Mouse (Mus musculus) forebrain, embryonic 10.5 days (tissue): ENCODE measurements around the gene Omt2a. TPM values are rescaled to one million over a fixed set of nuclear protein-coding genes. Genes with fewer than 3 reads are reported as not detected.
A peak's percentile ranks its signal among the peaks of the same experiment; 100 is the strongest.
"Not testable (repeated sequence)": the region's sequence is repeated elsewhere in the genome, so short reads cannot be mapped to it uniquely, and the experiment has no call there.

Experiments used
- DNase-seq: peaks from one replicate; pipeline ENCODE4 v3.0.0-alpha.2; 2017; ENCODE audit warnings: low spot score; ENCODE audit errors: extremely low spot score
- H3K27ac ChIP-seq: fragments of 300-500 bp; sonication (generic); 2 replicates; pipeline ENCODE4 v1.5.1; 2016; ENCODE audit warnings: mild to moderate bottlenecking
- H3K27me3 ChIP-seq: fragments of 300-500 bp; sonication (generic); 2 replicates; pipeline ENCODE4 v1.6.1; 2016; ENCODE audit warnings: mild to moderate bottlenecking; ENCODE audit not compliant: poor library complexity, severe bottlenecking
- H3K36me3 ChIP-seq: fragments of 300-500 bp; sonication (generic); replicated peaks from 2 replicates; pipeline ENCODE4 v1.6.1; 2016; ENCODE audit warnings: mild to moderate bottlenecking, moderate library complexity
- H3K4me1 ChIP-seq: fragments of 300-500 bp; sonication (generic); 2 replicates; pipeline ENCODE4 v1.6.1; 2016
- H3K4me3 ChIP-seq: fragments of 300-500 bp; sonication (generic); 2 replicates; pipeline ENCODE4 v1.5.1; 2016; ENCODE audit warnings: mild to moderate bottlenecking, moderate library complexity
- H3K9me3 ChIP-seq: fragments of 300-500 bp; sonication (generic); 2 replicates; pipeline ENCODE4 v1.6.1; 2016; ENCODE audit warnings: mild to moderate bottlenecking, moderate library complexity
- WGBS: fragments of 180-500 bp; shearing (Covaris S2); methylation state at CpG from one replicate; pipeline ENCODE4 v1.1.7; 2016; 5-methylcytosine and 5-hydroxymethylcytosine counted together
- polyA plus RNA-seq: library from polyadenylated mRNA; unstranded; fragments of >200 nt; fragmentation: Nextera tagmentation; extraction: Ambion mirVana; gene quantifications from 2 replicates; pipeline ENCODE4 v1.2.1, GENCODE M21; 2016

The Omt2a gene
- polyA plus RNA-seq, 1 experiment from 2014 or later: not detected

DNA sequence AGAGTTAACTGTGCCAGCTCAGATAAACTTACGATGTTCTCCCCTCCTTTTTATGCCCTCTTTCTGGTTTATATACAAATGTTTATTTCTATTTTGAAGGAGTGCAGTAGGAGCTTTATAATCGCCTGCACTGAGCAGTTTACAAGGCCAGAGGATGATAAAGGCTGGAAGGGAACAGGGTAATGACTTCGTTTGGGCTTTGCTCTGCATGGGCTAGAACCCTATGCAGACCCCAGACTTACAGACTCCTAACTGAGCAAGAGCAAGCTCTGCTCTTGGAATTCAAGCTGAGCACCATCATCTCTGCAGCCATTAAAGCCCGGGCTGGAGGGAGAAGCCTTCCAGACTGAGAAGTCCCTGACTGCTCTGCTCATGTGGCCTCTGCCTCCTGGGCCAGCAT is 30.6 kb upstream of the Omt2a start:
- not testable (repeated sequence) for H3K9me3 ChIP-seq, H3K4me3 ChIP-seq, H3K27me3 ChIP-seq, H3K36me3 ChIP-seq, DNase-seq, H3K4me1 ChIP-seq, H3K27ac ChIP-seq
- WGBS: 73% methylated on average over 4 of the region's 4 CpGs

DNA sequence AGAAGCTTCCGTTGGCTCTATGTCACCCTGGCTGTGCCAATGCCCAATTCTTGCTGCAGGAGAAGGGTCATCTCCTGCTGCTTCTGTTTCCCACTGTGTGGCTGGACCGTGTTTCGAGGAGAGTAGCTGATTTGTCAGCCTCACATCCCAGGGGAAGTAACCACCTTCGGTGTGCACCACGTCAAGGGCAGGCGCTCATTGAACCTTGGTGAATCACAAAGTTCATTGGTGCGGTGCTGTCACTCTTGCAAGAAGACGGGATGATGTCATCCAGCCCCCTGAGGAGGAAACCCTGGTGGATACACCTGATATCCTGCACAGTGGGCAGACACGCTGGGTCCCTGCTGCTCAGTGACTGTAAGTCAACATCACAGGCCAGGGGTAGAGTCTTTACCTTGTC is 28.5 kb upstream of the Omt2a start:
- H3K36me3 ChIP-seq, H3K27me3 ChIP-seq, H3K4me1 ChIP-seq, H3K27ac ChIP-seq, H3K4me3 ChIP-seq, DNase-seq, H3K9me3 ChIP-seq: not testable (repeated sequence)
- 89% methylated on average over 9 of the region's 9 CpGs for WGBS

DNA sequence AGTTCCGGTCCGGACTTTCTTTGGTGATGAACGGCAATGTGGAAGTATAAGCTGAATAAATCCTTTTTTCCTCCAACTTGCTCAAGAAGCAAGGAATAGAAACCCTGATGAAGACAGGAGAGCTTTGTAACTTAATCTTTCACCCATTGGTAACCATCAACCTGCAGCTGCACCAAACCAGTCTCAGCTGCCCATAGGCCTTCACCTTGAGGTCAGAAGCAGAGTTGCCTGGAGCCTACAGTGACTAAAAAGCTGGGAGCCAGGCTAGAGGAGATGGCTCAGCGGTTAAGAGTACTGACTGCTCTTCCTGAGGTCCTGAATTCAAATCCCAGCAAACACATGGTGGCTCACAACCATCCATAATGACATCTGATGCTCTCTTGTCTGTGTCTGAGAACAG is 27.9 kb upstream of the Omt2a start:
- H3K4me1 ChIP-seq, H3K27me3 ChIP-seq: not testable (repeated sequence)
- 95% methylated on average over 4 of the region's 4 CpGs for WGBS

DNA sequence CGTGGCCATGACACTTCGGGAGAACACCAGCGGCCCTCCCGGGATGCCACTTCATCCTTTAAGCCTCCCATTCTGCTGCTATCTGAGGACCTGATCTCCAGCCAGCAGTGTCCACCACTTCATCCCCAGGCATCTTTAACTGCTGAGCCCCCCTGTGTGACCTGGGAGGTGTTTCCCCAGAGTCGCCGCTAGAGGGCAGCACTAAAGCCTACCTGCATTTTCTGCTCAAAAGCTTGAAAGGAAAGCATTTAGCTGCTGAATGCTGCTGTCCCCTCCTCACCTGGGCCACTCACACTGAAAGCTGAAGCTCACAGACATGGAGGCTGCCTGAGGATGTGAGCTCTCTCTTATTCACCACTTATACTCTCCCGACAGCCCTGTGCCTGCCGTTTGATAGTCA is 25.7 kb upstream of the Omt2a start:
- WGBS: 13% methylated on average over 8 of the region's 8 CpGs
- not testable (repeated sequence) for H3K36me3 ChIP-seq, H3K9me3 ChIP-seq, H3K4me3 ChIP-seq, H3K27me3 ChIP-seq, H3K4me1 ChIP-seq, H3K27ac ChIP-seq
- DNase-seq: peak; percentile 72

More for the DNA sequence above, 27.9 kb upstream of the Omt2a start:
- H3K36me3 ChIP-seq, H3K4me3 ChIP-seq, H3K9me3 ChIP-seq, DNase-seq, H3K27ac ChIP-seq: not testable (repeated sequence)

DNA sequence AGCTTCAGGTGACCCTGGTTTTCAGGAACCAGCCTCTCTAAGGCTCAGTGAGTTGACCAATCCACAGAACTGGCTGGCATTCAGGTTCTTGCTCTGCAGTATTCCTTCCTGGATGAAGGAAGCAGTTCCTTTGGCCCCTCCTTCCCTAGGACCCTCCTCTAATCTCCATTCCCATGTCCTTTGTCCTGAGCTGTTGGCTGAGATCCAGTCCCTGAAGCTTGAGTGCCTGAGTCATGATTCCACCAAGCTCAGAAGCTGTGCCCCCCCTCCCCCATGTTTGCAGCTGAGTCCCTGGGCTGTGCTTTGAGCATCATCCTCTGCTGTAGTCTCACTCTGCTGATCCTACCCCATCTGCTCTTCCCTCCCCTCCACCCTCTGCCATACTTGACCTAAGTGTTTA is 22.5 kb upstream of the Omt2a start:
- not testable (repeated sequence) for DNase-seq, H3K4me1 ChIP-seq, H3K27me3 ChIP-seq, H3K9me3 ChIP-seq, H3K36me3 ChIP-seq, H3K27ac ChIP-seq, H3K4me3 ChIP-seq

DNA sequence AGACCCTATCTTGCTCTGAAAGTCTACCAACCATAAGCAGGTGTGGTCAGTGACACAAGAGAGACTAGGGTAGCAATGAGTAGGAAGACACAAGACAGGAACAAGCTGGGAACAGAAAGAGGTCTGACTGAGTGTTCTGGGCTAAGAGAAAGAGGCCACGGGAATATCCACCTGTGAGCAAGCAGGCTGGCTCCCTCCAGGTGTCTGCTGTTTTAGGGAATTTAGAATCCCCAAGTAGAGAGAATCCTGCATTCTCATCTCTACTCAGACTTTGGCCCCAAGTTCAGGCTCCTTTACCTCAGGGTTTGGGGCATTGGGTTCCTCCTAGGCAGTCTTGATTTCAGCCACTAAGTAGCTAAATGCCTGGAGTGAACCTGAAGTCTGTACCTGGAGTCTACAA is 12.7 kb upstream of the Omt2a start, which contains the start of gene Omt2b:
Omt2b (plus strand) TSS at position 301 of the 400 bp plus-strand sequence.
- not testable (repeated sequence) for H3K27me3 ChIP-seq, H3K27ac ChIP-seq, H3K4me1 ChIP-seq, H3K4me3 ChIP-seq, H3K9me3 ChIP-seq, H3K36me3 ChIP-seq, DNase-seq
- WGBS: 71% methylated on average over 1 of the region's 1 CpGs

DNA sequence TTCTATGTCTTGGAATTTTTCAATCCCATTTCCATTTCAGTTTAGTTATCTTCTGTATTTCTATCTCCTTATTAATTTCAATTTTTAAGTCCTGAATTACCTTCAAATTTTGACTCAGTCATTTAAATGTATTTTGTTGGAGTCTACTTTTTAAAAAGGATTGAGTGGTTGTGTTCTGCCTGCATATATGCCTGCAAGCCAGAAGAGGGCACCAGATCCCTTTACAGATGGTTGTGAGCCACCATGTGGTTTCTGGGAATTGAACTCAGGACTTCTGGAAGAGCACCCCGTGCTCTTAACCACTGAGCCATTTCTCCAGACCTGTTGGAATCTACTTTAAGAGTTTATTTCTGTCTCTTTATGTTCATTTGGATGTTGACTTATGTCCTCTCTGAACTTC is 4.9 kb upstream of the Omt2a start:
- Histone ChIP-seq H3K4me3 (no peak overlapping the region), H3K4me1 (no peaks in the 10 kb centered on the region), H3K27me3 (no peaks in the 10 kb centered on the region), H3K27ac (no peak overlapping the region), H3K9me3 (no peaks in the 10 kb centered on the region), H3K36me3 (no peaks in the 10 kb centered on the region)
- WGBS: 35% methylated on average over 1 of the region's 1 CpGs
- no peak for DNase-seq

DNA sequence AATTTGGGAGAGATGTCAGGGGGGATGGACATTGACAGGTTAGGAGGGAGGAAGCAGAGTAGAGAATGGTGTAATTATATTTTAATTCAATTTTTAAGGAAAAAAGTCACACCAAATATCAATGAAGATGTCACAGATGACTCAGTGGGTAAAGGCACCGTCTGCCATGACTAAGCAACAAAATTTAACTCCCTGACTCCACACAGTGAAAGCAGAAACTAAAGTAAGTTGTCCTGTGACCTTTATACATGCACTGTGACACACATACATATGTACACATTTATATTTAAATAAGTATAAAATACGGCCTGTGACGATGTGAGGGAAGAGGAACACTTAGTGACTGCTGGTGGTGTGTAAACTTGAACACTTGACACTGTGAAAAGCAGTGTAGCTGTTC is 6.5 kb downstream of the Omt2a start:
- not testable (repeated sequence) for H3K27ac ChIP-seq, H3K27me3 ChIP-seq, H3K4me3 ChIP-seq, H3K36me3 ChIP-seq, DNase-seq, H3K4me1 ChIP-seq, H3K9me3 ChIP-seq
- WGBS: 88% methylated on average over 3 of the region's 3 CpGs

DNA sequence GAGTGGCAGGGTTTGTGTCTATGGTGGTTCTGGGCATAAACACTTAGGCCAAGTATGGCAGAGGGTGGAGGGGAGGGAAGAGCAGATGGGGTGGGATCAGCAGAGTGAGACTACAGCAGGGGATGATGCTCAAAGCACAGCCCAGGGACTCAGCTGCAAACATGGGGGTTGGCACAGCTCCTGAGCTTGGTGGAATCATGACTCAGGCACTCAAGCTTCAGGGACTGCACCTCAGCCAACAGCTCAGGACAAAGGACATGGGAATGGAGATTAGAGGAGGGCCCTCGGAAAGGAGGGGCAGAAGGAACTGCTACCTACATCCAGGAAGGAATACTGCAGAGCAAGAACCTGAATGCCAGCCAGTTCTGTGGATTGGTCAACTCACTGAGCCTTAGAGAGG is 15.5 kb downstream of the Omt2a start:
- H3K4me1 ChIP-seq, H3K36me3 ChIP-seq, H3K4me3 ChIP-seq, H3K9me3 ChIP-seq, H3K27ac ChIP-seq, DNase-seq, H3K27me3 ChIP-seq: not testable (repeated sequence)
- WGBS: 78% methylated on average over 1 of the region's 1 CpGs

DNA sequence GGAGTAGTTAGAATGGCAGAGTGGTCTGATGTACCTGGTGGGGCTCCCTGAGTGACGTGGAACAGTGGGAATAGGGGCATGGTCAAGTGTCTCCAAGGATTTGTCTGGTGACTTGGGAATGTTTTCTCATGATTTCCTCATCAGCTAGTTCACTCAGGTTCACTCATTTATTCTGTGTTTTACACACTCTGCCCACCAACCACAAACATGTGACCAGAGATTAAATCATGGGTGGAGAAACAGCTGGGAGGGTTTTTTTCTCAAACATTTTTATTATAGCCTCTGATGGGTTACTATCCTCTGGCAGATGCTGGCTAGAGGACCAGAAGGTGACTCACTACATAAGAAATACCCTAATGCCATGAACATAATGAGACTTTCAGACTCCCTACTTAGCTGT is 16.4 kb downstream of the Omt2a start:
- no peak for DNase-seq
- Histone ChIP-seq H3K36me3 (no peaks in the 10 kb centered on the region), H3K27ac (no peak overlapping the region), H3K27me3 (no peaks in the 10 kb centered on the region), H3K9me3 (no peaks in the 10 kb centered on the region), H3K4me3 (no peak overlapping the region), H3K4me1 (no peaks in the 10 kb centered on the region)
- WGBS: 84% methylated on average over 1 of the region's 1 CpGs

DNA sequence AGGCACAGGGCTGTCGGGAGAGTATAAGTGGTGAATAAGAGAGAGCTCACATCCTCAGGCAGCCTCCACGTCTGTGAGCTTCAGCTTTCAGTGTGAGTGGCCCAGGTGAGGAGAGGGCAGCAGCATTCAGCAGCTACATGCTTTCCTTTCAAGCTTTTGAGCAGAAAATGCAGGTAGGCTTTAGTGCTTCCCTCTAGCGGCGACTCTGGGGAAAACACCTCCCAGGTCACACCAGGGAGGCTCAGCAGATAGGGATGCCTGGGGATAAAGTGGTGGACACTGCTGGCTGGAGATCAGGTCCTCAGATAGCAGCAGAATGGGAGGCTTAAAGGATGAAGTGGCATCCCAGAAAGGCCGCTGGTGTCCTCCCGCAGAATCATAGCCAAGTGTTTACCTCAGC is 18.5 kb downstream of the Omt2a start:
- H3K4me1 ChIP-seq, H3K9me3 ChIP-seq, H3K36me3 ChIP-seq, H3K27me3 ChIP-seq, H3K4me3 ChIP-seq, H3K27ac ChIP-seq: not testable (repeated sequence)
- 17% methylated on average over 6 of the region's 6 CpGs for WGBS
- DNase-seq: peak; percentile 56

DNA sequence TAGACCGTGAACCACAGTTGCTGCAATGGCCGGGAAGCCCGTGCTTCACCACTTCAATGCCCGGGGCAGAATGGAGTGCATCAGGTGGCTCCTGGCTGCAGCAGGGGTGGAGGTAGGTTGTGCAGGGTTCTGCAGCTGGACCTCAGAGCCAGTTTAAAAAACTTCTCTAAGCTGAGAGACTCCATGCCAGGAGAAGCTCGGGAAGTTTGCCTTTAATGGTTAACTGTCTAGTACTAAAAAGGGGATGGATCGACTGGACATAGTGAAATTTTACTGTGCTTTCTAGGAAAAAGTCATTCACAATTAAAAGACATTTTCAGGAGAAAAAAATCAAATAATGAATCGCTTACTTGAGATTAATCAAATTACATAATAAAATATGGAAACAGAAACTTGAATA is 19.8 kb downstream of the Omt2a start:
- not testable (repeated sequence) for H3K4me1 ChIP-seq, DNase-seq, H3K36me3 ChIP-seq, H3K27ac ChIP-seq, H3K27me3 ChIP-seq, H3K4me3 ChIP-seq, H3K9me3 ChIP-seq
- WGBS: 70% methylated on average over 7 of the region's 7 CpGs

DNA sequence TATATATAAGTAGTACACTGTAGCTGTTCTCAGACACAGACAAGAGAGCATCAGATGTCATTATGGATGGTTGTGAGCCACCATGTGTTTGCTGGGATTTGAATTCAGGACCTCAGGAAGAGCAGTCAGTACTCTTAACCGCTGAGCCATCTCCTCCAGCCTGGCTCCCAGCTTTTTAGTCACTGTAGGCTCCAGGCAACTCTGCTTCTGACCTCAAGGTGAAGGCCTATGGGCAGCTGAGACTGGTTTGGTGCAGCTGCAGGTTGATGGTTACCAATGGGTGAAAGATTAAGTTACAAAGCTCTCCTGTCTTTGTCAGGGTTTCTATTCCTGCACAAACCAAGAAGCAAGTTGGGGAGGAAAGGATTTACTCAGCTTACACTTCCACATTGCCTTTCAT is 20.9 kb downstream of the Omt2a start:
- not testable (repeated sequence) for H3K27me3 ChIP-seq, DNase-seq, H3K4me3 ChIP-seq, H3K36me3 ChIP-seq, H3K9me3 ChIP-seq, H3K4me1 ChIP-seq, H3K27ac ChIP-seq
- WGBS: 83% methylated on average over 1 of the region's 1 CpGs

DNA sequence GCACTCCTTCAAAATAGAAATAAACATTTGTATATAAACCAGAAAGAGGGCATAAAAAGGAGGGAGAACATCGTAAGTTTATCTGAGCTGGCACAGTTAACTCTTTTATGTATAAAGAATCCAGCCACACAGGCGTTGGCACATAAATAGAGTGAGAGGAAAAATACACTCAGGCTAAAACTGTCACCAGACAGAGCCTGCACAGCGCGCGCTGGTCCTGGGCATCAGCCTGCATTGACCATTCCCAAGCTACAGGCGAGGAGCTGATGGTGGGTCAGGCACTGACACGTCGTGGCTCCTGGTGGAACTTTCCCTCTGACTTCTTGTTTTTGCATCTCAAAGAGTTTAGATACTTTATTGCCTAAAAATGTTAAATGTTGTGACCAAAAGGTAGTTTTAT is 22.1 kb downstream of the Omt2a start:
- not testable (repeated sequence) for H3K4me3 ChIP-seq, H3K4me1 ChIP-seq, H3K9me3 ChIP-seq, DNase-seq, H3K27me3 ChIP-seq, H3K36me3 ChIP-seq, H3K27ac ChIP-seq
- 90% methylated on average over 8 of the region's 8 CpGs for WGBS
